Mouse (Mus musculus) 3134 (cell line): ENCODE data around the gene Ttc36.

Experiments
- DNase-seq: peaks from one replicate; pipeline ENCODE4 v3.0.0-alpha.2; 2011; ENCODE audit warnings: low spot score; ENCODE audit not compliant: insufficient read length; ENCODE audit errors: extremely low read depth

The Ttc36 gene

DNA sequence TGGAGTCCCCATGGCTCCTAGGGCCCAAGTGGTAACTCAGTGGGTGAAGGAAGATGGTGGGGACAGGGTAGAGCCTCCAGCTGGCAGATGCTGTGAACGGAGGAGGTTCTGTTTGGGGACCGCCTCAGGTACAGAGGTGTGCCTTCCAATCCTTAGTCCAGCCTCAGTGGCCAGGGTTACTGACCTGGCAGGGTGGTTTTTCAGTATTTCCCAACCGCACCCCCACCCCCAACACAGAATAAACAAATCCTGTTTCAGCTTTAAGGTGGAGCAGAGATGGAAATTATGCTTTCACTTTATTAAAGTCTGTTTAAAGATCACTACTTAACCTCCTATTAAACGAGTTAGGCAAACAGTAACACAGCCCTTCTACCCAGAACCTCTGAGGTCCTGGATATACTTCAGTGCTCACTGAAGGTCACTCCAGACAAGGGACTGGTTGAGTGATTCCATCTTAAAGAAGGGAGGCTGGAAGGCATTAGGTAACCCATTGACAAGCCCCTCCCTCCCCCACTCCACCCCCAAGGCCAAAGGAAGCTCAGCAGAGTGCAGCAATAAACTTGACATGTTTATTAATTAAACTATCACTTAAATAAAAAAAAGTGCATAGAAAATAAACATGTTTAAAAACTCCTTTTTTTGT is at the start of gene Ttc36:
TSS of gene Ttc36 (minus strand) at position 265 of the 643 bp plus-strand sequence.
- DNase-seq, result no peak

DNA sequence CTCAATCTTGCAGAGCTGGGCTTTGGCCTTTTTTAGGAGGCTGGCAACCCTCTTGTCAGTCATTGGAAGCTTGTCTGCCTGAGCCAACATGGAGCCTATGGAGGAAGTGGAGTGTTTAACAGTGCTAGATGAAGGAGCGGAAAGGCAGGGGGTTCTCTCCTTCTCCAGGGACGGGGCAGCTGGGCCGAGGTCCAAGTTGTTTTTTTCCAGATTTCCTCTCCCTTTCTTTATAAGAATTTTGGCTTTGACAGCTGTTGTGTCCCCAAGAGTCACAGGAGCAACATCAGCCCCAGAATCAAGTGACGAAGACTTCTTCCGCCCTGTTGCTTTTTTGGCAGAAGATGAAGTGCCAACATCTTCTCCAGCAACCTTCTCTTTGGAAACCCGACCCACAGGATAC is 44.6 kb upstream of the Ttc36 start:
- no peak for DNase-seq

DNA sequence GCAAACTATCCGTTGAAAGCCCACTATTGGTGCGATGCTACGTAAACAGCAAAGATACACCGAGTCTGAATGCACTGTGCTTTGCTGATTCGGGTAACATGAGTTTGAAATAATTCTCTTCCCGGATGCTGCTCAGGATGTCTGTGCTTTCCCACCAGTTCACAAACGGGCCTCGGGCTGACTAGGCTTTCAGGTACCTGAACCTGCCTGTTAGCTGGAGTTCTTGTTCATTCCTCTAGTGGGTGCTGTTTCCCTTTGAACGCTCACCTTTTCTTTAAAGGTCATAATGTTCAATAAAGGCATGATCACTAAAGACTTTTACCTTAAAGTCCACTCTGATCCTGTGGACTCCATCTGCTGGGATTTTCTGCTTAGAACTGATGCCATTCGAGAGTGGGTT is 38.4 kb upstream of the Ttc36 start:
- DNase-seq, result no peak

DNA sequence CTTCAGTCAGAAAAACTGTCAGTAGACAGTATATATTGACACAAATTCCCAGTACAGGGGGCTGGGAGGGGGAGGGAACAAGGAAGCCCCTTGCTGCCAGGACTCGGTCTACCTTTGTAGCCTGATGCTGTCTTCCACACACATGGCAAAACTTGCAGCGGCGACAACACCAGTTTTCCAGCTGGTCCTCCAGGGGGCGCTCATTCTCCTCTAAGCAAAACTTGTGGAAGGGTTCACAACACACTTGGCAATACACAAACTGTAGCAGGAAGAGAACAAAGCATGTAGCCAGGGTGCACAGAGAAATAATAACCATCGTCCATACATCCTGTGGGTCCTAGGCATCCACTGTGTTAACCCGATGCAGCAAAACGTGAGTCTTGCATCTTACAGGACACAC is 33.6 kb upstream of the Ttc36 start:
- no peak for DNase-seq

GRCm38 (mm10) chr9:44832356-44832755 is 29.5 kb upstream of the Ttc36 start:
- DNase-seq, result no peak

GRCm38 (mm10) chr9:44830506-44830905 is 27.6 kb upstream of the Ttc36 start:
- no peak for DNase-seq

DNA sequence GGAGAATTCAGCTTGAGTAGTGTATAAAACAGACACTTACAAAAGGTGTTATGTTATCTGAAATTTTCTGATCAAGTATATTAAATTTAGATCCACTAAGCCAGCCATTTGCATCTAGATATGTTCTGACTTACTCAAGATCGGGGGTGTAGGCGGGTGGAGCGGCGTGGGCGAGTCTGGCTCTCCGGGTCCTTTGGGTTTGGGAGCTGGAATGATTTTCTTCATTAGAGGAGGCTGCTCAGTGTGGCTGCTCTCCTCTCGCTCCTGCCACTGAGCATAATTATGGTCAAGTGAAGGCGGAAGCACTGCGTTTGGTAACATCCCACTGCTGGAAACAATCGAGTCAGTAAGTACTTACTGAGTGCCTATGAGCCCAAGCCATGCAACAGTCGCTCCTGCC is 26.1 kb upstream of the Ttc36 start:
- DNase-seq, result no peak

- no peak for DNase-seq
Measured at GRCm38 (mm10) chr9:44826660-44827059, 23.8 kb upstream of the Ttc36 start.

GRCm38 (mm10) chr9:44819920-44820827 is 17.3 kb upstream of the Ttc36 start:
- no peak for DNase-seq

DNA sequence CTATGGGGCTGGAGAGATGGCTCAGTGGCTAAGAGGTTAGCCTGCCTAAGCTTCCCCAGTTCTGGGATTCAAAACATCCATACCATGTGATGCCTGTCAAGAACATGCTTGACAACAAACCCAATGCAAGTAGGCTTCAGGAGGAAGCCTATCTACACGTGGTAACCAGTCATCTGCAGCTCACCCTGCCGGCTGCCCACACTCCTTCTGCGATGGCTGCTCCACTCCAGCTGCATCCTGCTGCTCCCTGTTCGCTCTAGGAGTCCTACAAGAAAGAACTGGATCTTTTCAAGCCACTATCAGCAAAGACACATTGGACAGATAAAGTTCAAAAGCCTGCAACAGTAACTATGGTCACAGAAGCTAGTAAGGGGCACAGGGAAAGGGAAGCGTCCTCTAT is 14.7 kb upstream of the Ttc36 start:
- DNase-seq, result no peak

DNA sequence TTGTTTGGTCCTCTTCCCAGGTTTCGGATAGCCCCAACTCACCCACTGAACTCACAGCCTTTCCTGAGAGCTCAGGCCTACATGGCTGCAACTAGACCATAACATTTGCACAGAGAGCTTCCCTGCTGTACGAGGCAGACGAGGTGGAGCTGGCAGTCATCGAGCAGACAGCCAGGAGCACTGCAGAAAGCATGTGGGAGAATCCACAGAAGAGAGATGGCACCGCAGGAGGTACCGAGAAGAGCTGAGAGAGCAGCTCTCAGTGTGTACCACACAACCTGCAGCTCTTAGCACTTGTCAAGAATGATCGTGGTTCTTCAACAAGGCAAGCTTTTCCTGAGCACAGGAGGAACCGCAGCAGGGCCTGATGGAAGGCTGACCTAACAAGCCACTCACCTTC is 11.3 kb upstream of the Ttc36 start:
- no peak for DNase-seq

GRCm38 (mm10) chr9:44810316-44810715 is 7.4 kb upstream of the Ttc36 start:
- no peak for DNase-seq

GRCm38 (mm10) chr9:44807778-44808177 is 4.9 kb upstream of the Ttc36 start:
- no peak for DNase-seq

DNA sequence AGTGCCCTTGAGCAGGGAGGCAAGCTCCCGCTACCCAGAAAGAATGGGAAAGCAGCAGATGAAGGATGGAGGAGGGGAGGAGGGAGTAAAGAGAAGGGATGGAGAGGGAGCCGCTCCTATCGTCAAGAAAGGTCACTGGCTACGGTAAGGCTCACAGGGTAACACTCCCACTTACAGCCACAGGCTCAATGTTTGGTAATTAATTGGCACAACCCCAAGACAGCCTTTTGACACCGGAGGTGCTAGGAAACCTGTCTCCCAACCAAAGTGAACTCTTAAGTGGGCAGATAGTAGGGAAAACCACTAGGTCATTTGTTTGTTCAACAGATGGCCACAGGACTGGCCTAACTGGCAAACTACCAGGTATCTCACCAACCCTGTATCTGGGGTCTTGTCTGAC is 4.3 kb upstream of the Ttc36 start:
- no peak for DNase-seq

- no peak for DNase-seq
Measured at GRCm38 (mm10) chr9:44805536-44805935, 2.7 kb upstream of the Ttc36 start.

DNA sequence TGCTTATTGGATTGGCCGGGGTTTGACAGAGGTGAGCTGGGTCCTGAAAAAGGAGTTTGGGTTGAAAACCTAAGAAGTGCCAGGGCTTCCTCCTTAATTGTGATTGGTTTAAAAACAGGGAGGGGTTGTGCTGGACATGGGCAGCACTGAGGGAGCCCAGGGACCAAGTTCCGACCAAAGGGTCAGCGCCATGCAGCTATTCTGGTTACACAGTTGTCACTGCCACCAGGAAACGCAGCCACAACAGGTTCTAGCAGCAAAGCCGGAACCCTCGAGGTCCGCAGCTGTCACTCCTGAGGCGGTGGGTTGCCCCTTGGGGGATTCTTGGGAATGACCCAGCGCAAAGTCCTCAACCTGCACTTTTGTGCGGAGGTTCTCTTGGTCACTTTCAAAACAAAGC is 1.8 kb upstream of the Ttc36 start:
- DNase-seq, result no peak

- no peak for DNase-seq
Measured at GRCm38 (mm10) chr9:44801669-44802068, 1.2 kb downstream of the Ttc36 start.

DNA sequence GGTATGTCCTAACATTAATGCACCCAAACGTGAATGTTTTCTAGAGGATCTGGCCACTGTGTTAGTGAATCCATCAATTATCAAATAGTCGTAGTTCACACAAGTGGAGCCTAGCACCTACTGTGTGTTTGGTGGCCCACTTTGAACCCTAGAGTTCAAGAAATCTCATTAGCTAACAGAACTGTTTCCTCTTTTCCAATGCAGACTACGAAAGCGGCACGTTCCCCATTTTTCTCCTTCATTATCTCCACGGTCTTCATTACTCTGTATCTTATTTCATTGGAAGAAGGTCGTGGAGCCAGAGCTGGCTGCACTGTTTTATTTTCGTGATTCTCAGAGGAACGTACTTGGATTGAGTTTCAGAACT is 2.9 kb downstream of the Ttc36 start:
- DNase-seq, result no peak

GRCm38 (mm10) chr9:44799102-44799957 is 3.5 kb downstream of the Ttc36 start, which contains the start of gene Tmem25:
Gene Tmem25, minus strand, starts transcription at chr9:44799307.
- no peak for DNase-seq

- no peak for DNase-seq
Measured at GRCm38 (mm10) chr9:44798298-44798697, 4.6 kb downstream of the Ttc36 start.

GRCm38 (mm10) chr9:44792842-44793241 is 10.0 kb downstream of the Ttc36 start:
- no peak for DNase-seq
